Mouse (Mus musculus): ENCODE data around the gene Ssu72. TPM values are rescaled to one million over a fixed set of nuclear protein-coding genes. Genes with fewer than 3 reads are reported as not detected.
A peak's percentile ranks its signal among the peaks of the same experiment; 100 is the strongest.
"Not testable (repeated sequence)": the region's sequence is repeated elsewhere in the genome, so short reads cannot be mapped to it uniquely, and the experiment has no call there.

Ssu72 gene
- total RNA-seq (2015; ENCODE audit: low replicate concordance) (35.9 and 37.1 TPM in 2 replicates), total RNA-seq (2017; ENCODE audit: low replicate concordance) (28.3 and 43.4 TPM in 2 replicates)

DNA sequence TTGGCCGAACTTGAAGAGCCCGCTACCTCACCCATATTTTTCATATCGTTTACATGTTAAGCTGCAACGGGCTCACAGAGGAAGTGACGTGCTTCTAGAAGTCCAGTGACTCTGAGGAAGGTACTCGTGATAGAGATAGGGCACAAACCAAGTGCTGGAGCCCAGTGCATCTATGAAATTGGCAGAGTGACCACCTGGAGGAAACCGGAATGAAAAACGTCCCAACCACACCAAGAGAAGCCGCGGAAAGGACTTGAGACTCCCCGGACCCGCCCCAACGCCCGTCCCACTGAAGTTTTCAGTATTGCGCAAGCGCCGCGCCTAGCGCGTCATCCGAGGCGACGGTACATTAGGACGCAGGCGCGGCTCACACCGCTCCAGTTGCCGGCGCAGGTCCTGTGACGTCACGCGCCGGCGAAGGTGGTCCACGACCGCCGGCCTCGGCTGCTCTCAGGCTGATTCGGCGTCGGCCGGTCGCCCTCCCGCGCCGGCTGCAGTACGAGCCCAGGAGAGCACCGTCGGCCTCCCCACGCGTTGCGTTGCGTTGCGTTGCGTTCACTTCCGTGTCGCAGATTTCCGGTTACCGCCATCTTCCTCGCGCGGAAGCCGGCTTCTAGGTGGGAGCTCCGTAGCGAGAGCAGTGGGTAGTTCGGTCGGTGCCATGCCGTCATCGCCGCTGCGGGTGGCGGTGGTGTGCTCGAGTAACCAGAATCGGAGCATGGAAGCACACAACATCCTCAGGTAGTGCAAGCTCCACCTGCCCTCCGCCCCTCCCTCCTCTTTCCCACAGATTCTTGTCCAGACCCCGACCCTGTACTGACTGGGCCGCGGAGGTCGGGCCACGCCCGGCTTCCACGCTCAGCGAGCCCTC, at the start of gene Ssu72:
Gene Ssu72, plus strand, starts transcription at position 80 of the 871 bp plus-strand sequence.
- peak; percentile 88 for ATAC-seq (replicated peaks; ENCODE audit: low FRiP score, poor library complexity, severe bottlenecking)

DNA sequence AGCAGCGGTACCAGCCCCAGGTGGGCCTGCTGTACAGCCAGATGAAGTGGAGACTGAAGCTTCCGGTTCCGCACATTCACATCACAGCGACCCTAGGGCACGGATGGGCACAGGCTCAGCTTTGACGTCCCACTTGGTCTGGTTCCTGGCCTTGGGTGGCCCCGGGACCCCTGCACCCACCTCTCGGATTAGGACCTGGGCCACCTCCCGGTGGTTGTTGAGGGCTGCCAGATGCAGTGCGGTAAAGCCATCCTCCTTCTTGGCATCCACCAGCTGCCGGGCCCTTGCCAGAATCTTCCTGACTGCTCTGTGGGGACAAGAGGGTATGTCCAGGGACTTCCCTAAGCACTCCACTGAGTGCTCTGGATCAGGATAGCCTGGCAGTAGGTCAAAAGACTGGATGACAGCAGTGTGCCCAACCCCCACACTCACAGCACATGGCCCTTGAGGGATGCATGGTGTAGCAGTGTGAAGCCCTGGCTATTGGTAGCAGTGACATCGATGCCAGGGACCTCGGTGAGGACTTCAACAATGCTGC, 48.3 kb upstream of the Ssu72 start:
- ATAC-seq (replicated peaks; ENCODE audit: low FRiP score, poor library complexity, severe bottlenecking) = no peak

DNA sequence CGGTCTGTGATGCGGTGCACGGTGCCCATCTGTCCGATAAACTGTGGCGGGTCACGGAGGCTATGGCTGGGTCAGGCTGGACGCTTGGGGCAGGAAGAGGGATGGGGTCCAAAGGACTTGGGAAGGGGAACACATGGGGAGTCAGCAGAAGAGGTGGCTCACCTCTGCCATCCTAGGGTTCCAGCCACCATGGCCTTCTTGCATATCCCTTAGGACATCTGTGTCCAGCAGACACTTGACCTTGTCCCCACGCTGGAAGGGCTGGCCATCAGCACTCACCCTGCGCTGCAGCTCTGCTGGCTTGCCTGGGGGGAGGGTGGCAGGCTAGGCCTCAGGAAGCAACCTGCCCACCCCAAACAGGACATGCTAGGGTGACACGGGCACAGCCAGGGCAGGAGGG, 45.6 kb upstream of the Ssu72 start:
- no peak for ATAC-seq (replicated peaks; ENCODE audit: low FRiP score, poor library complexity, severe bottlenecking)

DNA sequence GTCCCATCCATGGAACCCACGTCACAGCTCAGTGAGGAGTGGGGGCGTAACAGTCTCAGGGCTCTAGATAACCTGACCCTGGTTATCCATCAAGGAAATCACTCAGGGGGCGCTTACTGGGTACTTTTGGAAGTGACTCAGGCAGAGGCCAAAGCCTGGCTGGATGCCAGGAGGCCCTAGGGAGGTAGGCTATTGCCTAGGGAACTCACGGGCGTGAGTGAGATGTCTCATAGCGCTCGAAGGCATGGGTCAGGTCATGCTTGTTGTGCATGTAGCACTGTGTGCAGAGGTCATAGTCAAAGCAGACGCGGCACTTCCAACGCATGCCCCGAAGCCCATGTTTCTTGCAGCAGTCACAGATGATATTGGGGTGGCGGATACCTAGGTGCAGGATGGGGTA, 44.0 kb upstream of the Ssu72 start:
- ATAC-seq (replicated peaks; ENCODE audit: low FRiP score, poor library complexity, severe bottlenecking) = no peak

DNA sequence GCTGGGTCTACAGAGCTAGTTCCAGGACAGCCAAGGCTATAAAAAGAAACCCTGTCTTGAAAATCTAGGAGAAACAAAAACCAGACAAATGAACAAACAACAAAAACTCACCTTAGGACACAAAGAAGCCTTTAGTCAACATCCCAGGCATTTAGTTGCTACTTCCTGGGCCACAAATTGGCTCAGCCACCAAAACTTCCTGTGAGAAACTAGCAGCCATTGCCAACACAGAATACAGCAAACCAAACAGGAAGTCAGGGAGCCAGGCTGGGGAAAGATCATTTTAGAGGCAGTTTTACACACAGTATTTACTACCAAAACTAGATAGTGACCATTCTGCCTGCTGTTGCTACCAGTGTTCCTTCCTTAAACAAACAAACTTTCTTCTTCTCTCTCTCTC, 37.7 kb upstream of the Ssu72 start:
- no peak for ATAC-seq (replicated peaks; ENCODE audit: low FRiP score, poor library complexity, severe bottlenecking)

DNA sequence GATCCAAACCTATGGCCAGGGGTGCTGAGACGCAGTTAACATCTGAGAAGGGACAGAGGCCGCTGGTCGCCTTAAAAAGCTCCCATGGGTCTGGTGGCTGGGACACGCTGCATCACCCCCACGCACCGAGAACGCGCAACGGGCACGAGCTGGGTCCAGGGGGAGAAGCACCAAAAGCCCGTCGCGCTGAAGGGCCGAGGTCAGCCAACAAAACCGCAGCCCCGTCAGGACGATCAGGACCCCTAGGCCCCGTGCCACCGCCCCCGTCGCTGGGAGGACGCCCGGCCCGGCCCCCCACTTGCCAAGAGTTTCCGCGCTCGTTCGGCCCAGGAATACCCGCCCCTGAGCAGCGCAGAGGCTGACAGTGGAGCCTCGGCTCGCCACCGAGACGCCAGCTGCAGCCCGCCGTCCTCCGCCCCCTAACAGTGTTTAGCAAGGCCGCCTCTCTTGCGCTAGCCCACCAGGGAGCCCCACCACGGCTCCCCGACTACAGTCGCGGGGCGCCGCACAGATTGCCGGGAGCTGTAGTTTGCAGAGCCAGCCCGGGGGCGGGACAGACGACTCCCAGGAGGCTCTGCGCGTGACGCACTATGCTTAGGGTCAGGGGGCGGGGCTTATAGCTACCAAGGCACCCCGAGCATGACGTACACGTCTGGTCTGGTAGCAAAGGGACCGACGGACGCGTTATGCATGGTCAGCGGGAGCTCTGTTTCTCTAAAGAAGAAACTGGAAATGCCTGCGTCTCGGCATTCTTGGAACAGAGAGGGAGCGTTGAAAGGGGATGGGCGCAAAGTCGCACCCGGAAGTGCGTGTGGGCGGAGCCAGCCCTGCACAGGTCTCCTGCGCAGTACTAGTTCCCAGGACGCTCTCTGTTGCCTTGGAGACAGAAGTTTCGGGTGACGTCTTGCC, 35.7 kb upstream of the Ssu72 start, which contains the start of gene Mib2:
Gene Mib2, minus strand, starts transcription at position 510 of the 909 bp plus-strand sequence.
- peak; percentile 98 for ATAC-seq (replicated peaks; ENCODE audit: low FRiP score, poor library complexity, severe bottlenecking)

DNA sequence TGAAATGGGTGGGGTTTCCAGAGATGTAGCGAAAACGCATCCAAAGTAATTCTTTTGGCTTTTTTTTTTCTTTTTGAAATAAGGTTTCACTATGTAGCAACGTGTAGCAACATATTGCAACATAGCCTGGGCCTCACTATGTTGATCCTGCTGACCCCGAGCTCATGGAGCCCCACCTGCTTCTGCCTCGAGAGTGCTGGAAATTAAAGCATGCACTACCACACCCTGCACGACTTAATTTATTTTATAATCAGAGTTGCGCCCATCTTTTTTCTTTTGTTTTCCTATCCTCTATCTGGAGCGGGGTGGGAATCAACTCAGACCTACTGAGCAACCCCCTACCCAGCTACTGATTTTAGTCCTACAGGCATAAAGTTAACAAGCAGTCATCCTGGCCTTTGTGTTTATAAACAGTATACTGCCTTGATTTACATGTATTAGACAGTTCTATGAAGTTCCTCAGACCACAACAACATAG, 35.0 kb upstream of the Ssu72 start:
- no peak; the same call in none of the 2 replicates for ATAC-seq (replicated peaks; ENCODE audit: low FRiP score, poor library complexity, severe bottlenecking)

DNA sequence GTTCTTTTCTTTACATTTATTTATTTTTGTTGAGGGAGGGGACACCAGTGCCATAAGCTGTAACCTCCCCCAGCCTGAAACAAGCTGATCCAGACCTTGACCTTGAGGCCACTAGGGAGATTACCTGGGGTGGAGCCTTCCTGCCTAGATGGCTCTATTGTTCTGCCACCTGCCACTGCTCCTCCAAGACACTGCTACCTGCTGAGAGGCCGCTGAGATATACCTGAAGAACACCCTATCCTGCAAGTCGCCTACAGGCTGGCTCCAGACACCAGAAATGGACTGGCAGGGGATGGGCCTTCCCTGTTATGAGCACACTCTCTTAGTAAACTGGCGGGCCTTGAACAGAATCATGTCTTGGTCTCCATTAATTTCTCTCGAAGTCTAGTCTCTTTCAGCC, 34.4 kb upstream of the Ssu72 start:
- not testable (repeated sequence) for ATAC-seq (replicated peaks; ENCODE audit: low FRiP score, poor library complexity, severe bottlenecking)

DNA sequence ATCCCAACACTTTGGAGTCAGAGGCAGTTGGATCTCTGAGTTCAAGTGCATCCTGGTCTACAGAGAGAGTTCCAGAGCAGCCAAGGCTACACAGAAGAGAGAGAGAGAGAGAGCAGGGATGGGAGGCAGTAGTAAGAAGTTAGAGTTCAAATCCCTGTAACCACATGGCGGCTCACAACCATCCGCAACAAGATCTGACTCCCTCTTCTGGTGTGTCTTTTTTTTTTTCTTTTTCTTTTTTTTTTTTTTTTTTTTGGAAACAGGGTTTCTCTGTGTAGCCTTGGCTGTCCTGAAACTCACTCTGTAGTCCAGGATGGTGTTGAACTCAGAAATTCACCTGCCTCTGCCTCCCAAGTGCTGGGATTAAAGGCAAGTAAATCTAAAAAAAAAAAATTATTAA, 32.5 kb upstream of the Ssu72 start:
- no peak for ATAC-seq (replicated peaks; ENCODE audit: low FRiP score, poor library complexity, severe bottlenecking)

DNA sequence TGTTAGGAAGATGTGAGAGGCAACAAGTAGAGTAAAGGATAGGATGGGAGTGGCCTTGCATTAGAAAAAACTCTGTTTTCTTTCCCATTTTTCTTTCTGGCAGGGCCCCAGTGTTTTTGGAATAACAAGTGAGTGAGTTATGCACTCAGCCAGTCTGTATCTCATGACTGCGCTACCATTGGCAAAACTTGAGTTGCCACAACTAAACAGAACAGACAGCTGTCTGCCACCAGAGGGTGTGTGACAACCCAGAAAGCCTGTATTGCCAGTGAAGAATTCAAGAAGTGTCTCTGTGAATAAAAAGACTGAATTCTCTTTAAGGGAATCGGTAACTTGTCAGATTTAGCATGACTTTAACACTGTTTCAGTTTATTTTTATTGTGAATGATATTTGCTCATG, 28.6 kb upstream of the Ssu72 start:
- ATAC-seq (replicated peaks; ENCODE audit: low FRiP score, poor library complexity, severe bottlenecking) = peak; percentile 43; the same call in 1 of the 2 replicates

DNA sequence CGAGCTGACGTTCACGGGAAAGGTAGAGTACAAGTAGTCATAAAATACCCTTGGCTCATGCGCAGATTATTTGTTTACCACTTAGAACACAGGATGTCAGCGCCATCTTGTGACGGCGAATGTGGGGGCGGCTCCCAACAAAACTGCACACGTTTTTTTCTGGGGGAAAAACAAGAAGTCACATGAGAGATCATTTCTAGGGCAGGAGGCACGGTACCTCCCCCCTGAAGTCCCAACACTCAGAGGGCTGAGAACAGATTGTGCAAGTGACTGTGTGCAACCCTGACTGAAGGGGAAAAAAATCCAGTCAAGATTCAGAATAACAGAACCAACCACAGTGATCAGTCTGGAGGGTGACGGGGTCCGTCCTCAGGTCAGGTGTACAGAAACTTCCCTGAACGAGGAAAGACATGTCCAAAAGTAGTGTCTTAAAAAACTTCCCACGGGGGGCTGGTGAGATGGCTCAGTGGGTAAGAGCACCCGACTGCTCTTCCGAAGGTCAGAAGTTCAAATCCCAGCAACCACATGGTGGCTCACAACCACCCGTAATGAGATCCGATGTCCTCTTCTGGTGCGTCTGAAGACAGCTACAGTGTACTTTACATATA, 20.8 kb upstream of the Ssu72 start:
- ATAC-seq (replicated peaks; ENCODE audit: low FRiP score, poor library complexity, severe bottlenecking) = not testable (repeated sequence)

DNA sequence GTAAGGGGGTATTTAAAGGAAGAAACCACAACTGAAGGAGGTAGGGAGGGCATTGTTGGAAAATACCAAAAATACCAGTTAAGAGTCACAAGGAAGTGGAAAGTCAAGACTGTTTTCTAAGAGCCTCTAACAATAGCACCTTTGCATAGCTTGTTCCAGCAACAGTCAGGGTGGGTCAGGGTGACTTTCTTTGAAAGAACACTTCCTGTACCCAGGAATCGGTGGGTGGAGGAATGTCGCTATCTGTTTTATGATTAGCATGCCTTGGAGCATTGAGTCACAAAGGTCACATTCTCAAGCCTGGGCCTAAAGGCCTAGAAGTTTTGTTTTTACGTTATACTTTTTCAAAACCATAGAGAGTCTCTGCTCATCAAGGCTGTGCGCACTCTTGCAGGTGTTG, 16.8 kb upstream of the Ssu72 start:
- ATAC-seq (replicated peaks; ENCODE audit: low FRiP score, poor library complexity, severe bottlenecking) = not testable (repeated sequence)

DNA sequence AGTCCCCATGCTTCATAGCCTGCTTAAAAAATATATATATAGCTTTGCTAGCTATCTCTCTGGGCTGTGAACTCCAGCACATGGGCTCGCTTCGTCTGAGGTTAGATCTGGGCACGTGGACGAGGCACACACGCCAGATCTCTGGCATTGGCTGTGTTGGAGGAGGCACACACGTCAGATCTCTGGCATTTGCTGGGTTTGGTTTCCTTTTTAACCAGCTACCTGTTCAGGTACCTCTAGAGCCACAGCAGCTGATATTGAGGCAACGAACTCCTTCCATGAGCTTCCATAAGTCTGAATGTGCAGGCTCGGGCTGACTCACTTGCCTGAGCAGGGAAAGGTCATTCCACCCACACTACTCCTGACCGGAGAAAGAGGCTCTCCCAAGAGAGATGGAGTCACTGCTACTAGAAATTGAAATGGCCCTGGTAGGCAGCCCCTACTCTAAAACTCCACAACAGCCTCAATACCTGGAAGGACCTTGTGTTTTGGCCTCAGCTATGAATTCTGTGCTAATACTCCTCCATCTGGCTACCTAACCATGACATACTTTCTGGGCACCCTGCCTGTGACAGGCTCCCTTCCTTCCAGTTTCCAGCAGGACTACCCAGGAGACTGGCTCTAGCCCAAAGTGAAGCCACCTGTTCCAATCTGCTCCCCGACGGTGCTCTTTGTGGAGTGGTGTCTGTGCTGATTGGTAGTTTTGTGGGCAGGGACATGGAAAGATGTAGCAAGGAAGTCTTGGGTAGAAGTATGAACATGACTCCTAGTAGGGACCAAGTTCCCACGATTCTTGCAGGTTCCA, 13.8 kb upstream of the Ssu72 start:
- ATAC-seq (replicated peaks; ENCODE audit: low FRiP score, poor library complexity, severe bottlenecking) = no peak

DNA sequence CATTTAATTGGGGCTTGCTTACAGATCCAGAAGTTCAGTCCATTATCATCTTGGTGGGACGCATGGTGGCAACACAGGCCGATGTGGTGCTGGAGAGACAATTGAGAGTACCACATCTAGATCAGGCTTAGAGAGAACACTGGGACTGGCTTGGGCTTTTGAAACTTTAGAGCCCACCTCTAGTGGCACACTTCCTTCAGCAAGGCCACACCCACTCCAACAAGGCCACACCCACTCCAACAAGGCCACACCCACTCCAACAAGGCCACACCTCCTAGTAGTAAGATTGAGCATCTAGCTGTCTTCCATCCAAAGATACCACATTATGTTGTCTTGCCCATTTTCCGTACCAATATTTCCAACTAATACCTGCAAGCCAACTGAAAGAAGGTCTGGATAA, 12.2 kb upstream of the Ssu72 start:
- no peak for ATAC-seq (replicated peaks; ENCODE audit: low FRiP score, poor library complexity, severe bottlenecking)

DNA sequence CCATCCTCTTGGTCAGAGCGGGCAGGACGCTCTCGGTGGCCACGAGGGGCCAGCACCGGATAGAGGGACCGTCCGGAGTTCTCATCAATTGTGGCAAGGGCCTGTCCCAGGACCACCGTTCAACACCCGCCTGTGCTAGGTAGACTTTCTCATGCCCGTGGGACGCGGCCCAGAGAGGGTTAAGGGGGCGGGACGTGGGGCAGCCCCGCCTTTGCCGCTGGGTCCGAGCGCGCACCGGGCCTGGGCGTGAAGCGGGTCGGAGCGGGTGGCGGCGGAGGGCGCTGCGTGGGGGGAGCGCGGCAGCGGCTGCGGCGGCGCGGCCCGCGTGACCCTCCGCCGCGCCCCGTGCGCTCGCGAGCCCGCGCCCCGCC, 10.5 kb upstream of the Ssu72 start, which contains the start of gene Fndc10:
Gene Fndc10, plus strand, starts transcription at position 232 of the 371 bp plus-strand sequence.
- no peak for ATAC-seq (replicated peaks; ENCODE audit: low FRiP score, poor library complexity, severe bottlenecking)

DNA sequence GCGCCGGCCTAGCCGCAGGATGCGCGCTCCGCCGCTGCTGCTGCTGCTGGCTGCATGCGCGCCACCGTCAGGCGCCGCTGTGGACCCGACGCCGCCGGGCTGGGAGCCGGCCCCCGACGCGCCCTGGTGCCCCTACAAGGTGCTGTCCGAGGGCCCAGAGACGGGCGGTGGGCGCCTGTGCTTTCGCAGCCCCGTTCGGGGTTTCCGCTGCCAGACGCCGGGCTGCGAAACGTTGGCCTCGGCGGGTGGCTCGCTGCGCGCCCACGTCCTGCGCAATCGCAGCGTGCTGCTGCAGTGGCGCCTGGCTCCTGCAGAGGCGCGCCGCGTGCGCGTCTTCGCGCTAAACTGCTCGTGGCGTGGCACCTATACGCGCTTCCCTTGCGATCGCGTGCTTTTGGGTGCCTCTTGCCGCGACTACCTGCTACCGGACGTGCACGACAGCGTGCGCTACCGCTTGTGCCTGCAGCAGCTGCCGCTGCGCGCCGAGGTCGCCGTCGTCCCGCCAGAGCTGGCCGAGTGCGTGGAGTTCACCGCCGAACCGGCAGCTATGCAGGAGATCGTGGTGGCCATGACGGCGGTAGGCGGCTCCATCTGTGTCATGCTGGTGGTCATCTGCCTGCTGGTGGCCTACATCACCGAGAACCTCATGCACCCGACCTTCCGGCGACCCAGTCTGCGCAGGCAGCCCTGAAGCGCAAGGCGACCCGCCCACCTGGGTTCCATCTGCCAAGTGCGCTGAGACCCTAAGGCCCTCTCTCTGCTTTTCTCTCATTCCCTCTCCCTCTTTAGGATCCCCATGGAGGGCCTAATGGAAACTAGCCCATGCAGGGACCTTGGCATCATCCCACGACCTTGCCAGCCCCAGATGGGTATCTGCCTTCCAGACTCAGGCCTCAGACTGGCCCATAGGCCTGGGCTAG, 9.9 kb upstream of the Ssu72 start:
- ATAC-seq (replicated peaks; ENCODE audit: low FRiP score, poor library complexity, severe bottlenecking) = no peak

DNA sequence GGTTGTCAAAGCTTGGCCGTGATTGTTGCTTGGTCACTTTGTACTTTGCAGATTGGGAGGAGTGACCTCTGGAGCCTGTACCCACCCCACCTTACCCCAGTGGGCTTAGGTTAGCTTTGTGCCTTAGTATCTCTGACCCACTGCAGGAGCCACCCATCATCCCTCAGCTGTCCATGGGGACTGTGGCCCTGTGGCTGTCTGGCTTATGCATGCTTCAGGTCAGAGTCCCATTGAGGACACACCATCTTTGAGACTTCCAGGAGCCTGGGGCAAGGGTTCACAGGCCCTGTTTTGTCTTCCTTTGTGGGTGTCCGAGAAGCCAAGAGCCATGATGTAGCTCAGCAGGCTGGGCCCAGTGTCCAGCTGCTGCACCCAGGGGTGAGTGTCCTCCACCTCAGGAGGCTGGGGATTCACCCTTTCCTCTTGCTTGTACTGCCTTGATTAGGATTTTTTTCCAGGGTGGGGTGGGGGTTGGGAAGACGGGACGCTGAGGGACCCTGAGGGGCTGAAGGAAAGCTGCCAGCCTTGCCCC, 9.0 kb upstream of the Ssu72 start:
- no peak for ATAC-seq (replicated peaks; ENCODE audit: low FRiP score, poor library complexity, severe bottlenecking)
